Mouse (Mus musculus) lung, postnatal 0 days (tissue): ENCODE data around the gene Igsf8. TPM values are rescaled to one million over a fixed set of nuclear protein-coding genes. Genes with fewer than 3 reads are reported as not detected.

Experiments
- ATAC-seq: fragments of 200-750 bp; cut with Nextera tagmentation; 2 replicates; pipeline ENCODE4 v1.8.0; 2017; ENCODE audit warnings: moderate library complexity
- DNase-seq: peaks from one replicate; pipeline ENCODE4 v3.0.0-alpha.2; 2016; ENCODE audit warnings: low spot score
- H3K27ac ChIP-seq: fragments of 300-500 bp; sonication (generic); 2 replicates; pipeline ENCODE4 v1.5.1; 2014; ENCODE audit warnings: antibody characterized with exemption, mild to moderate bottlenecking, low read length, mixed read lengths
- H3K27me3 ChIP-seq: fragments of 300-500 bp; sonication (generic); replicated peaks from 2 replicates; pipeline ENCODE4 v1.6.1; 2014; ENCODE audit warnings: low read length, mixed read lengths; ENCODE audit not compliant: insufficient read depth
- H3K36me3 ChIP-seq: fragments of 300-500 bp; sonication (generic); 2 replicates; pipeline ENCODE4 v1.6.1; 2014; ENCODE audit warnings: low read length, mixed read lengths; ENCODE audit not compliant: insufficient read depth
- H3K4me1 ChIP-seq: fragments of 300-500 bp; sonication (generic); 2 replicates; pipeline ENCODE4 v1.6.1; 2014; ENCODE audit warnings: antibody characterized with exemption, low read depth, low read length, mixed read lengths; ENCODE audit not compliant: insufficient read depth
- H3K4me2 ChIP-seq: fragments of 300-500 bp; sonication (generic); replicated peaks from 2 replicates; pipeline ENCODE4 v1.6.1; 2014; ENCODE audit warnings: low read depth, mild to moderate bottlenecking, low read length, moderate library complexity, mixed read lengths
- H3K4me3 ChIP-seq: fragments of 300-500 bp; sonication (generic); 2 replicates; pipeline ENCODE4 v1.5.1; 2014; ENCODE audit warnings: low read depth, low read length
- H3K9ac ChIP-seq: fragments of 300-500 bp; sonication (generic); replicated peaks from 2 replicates; pipeline ENCODE4 v1.6.1; 2014; ENCODE audit warnings: low read depth, mild to moderate bottlenecking
- H3K9me3 ChIP-seq: fragments of 300-500 bp; sonication (generic); 2 replicates; pipeline ENCODE4 v1.6.1; 2016; ENCODE audit warnings: low read length, mixed read lengths
- CTCF ChIP-seq: IDR thresholded peaks from 2 replicates; pipeline ENCODE4 v1.5.1; 2016; ENCODE audit warnings: antibody characterized with exemption, mild to moderate bottlenecking
- EP300 ChIP-seq: IDR thresholded peaks from 2 replicates; pipeline ENCODE4 v1.6.1; 2016; ENCODE audit warnings: antibody characterized with exemption, mild to moderate bottlenecking, control low read depth
- WGBS: fragments of 180-500 bp; shearing (Covaris S2); extraction: QIAGEN DNeasy Blood & Tissue Kit; methylation state at CpG from one replicate; pipeline ENCODE4 v1.1.7; 2014; 5-methylcytosine and 5-hydroxymethylcytosine counted together
- polyA plus RNA-seq: library from polyadenylated mRNA; unstranded; fragments of >200 nt; fragmentation: Nextera tagmentation; extraction: Ambion mirVana; gene quantifications from 2 replicates; pipeline ENCODE4 v1.2.1, GENCODE M21; 2015

Gene Igsf8
- polyA plus RNA-seq, 1 experiment from 2014 or later, result 30.0 TPM

DNA sequence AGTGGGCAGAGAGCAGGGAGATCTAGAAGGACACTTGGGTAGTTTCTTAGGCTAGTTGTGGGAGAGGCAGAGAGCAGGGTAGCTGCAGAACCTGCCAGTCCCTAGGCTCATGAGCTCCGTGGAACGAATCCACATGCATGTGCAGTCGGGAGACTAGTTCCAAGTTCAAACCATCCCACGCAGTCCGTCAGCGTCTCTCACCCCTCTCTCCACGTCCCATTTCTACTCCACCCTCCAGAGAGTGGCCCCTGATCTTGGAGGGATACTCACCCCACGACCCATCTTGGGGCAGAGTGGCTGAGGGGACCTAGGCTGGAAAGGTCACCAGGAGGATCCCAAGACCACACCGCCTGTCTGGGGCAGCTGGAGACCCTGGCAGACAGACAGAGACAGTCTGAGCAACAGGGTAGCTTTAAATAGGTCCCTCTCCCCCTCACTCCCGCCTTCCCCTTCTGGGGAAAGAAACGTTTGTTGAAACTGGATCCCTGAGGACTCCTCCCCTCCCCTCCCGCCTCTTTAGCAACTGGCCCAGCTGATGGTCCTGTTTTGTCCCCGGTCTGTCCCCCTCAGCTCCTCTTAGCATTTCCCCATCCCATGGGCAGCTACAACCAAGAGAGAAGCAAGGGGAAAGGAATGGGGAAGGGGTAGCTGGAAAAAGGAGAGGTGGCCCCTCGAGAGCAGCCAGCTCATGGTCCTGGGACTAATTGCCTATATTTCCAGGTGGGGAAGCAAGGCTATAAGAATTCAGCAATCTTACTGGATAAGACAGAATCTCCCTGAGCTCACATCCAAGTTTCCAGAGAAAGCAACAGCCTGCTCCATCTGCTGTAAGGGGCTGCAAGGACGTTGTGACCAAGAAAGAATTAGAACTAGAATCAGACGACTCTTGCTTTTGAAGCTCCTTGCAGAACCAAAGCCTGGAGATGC, 36.4 kb downstream of the Igsf8 start, which contains the start of gene Atp1a2:
Gene Atp1a2, minus strand, starts transcription at position 454 of the 927 bp plus-strand sequence.
- Histone ChIP-seq H3K4me2 (peak within 1 kb of the TSS; percentile 43), H3K4me3 (peak within 1 kb of the TSS; percentile 35), H3K36me3 (no peaks in the 10 kb centered on the region), H3K9ac (no peak within 1 kb of the TSS), H3K9me3 (no peaks in the 10 kb centered on the region), H3K27me3 (no peaks in the 10 kb centered on the region), H3K27ac (peak within 1 kb of the TSS; percentile 54), H3K4me1 (peaks cover 4% of the 10 kb centered on the region; the same call in 1 of the 2 replicates)
- 9% methylated on average over 16 of the region's 16 CpGs for WGBS
- DNase-seq (peak; percentile 89), ATAC-seq (peak; percentile 71)
- no peak for TF ChIP-seq EP300
- no peak for TF ChIP-seq CTCF

DNA sequence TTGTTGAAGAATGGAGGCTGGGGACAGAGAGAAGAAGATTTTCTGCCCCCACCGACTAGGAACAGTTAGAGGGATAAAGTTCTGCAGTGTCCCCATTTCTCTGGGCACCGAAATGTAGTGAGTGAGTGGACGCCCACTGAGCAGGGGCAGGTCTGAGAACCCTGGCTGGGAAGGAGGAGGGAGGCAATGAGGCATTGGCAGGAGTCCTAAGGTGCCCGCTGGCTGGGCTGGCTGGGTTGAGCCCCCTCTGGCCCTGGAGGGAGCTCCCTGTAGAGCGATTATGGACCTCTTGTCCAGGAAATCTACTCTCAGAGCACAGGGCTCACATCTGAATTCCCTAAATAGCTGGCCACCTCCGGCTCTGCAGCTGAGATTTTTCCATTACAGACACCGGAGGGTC, 38.1 kb downstream of the Igsf8 start:
- ATAC-seq (no peak), DNase-seq (no peak)
- Histone ChIP-seq H3K4me1 (peaks cover 4% of the 10 kb centered on the region; the same call in 1 of the 2 replicates), H3K4me2 (no peak overlapping the region), H3K27ac (no peak overlapping the region), H3K36me3 (no peaks in the 10 kb centered on the region), H3K4me3 (no peak overlapping the region), H3K27me3 (no peaks in the 10 kb centered on the region), H3K9me3 (no peaks in the 10 kb centered on the region), H3K9ac (no peak overlapping the region)
- 68% methylated on average over 7 of the region's 7 CpGs for WGBS
- TF ChIP-seq CTCF, result no peak
- TF ChIP-seq EP300, result no peak

DNA sequence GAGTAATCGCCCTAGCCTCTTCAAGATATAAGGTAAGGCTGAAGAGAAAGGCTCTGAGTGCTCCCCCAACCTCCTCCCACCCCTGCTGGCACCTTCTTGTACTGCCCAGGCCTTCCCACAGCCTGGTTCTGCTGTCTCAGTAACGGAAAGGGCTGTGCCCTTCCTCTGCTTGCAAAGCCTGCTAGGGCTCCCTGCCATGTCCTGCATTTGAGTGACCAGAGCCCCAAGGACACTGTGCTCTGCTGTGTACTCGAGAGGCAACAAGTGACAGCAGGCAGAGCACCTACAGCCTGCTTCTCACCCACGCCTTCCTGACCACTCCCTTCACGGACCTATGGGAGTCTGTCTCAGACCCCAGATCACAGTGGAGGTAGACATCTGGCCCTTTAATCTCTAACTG, 38.8 kb downstream of the Igsf8 start:
- Histone ChIP-seq H3K4me3 (no peak overlapping the region), H3K9me3 (no peaks in the 10 kb centered on the region), H3K36me3 (no peaks in the 10 kb centered on the region), H3K27me3 (no peaks in the 10 kb centered on the region), H3K9ac (no peak overlapping the region), H3K4me1 (peaks cover 4% of the 10 kb centered on the region; the same call in 1 of the 2 replicates), H3K27ac (no peak overlapping the region), H3K4me2 (no peak overlapping the region)
- no peak for DNase-seq
- no peak for ATAC-seq
- 67% methylated on average over 5 of the region's 5 CpGs for WGBS
- TF ChIP-seq CTCF (peak; percentile 17), EP300 (no peak)

DNA sequence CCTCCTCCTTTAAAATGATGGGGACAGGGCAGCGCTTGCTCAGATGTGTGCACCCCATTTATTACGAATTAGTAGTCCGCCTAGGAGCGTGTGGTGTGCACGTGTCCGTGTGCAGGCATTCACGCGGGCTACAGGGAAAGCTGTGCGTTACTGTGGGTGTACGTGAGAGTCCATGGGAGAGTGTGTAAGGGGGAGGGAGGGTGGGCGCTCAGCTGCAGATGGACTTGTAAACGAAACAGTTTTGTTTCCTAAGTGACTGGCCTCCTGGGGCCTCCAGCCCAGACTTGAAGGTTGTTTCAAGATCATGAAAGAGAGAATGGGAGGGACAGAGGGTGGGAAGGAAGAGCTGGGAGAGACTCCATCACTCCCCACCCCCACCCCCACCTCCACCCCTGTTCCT, 39.7 kb downstream of the Igsf8 start:
- Histone ChIP-seq H3K4me2 (no peak overlapping the region), H3K4me3 (no peak overlapping the region), H3K27ac (no peak overlapping the region), H3K9ac (no peak overlapping the region), H3K36me3 (no peaks in the 10 kb centered on the region), H3K9me3 (no peaks in the 10 kb centered on the region), H3K27me3 (no peaks in the 10 kb centered on the region), H3K4me1 (peaks cover under 1% of the 10 kb centered on the region; the same call in 1 of the 2 replicates)
- no peak for TF ChIP-seq CTCF
- TF ChIP-seq EP300, result no peak
- 46% methylated on average over 12 of the region's 12 CpGs for WGBS
- ATAC-seq (no peak), DNase-seq (no peak)

DNA sequence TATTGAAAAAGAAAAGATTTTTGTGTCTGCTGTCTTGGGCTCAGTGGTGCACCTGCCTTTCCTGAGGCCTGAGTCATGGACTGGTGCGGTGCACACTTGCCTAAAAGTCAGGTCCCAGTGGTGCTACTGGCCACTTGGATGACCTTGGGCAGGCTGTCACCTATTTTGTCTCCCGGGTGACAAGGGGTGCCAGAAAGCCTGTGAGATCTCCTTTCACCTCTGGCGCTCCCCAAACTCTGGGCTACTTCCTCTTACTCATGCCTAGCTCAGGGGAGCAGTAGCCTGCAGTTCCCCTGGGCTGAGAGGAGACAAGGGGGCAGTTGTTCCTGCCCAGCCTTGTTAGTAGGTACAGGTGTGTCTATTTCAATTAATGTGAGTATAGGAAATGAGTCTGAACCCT, 40.9 kb downstream of the Igsf8 start:
- H3K4me2 ChIP-seq, result no peak overlapping the region

DNA sequence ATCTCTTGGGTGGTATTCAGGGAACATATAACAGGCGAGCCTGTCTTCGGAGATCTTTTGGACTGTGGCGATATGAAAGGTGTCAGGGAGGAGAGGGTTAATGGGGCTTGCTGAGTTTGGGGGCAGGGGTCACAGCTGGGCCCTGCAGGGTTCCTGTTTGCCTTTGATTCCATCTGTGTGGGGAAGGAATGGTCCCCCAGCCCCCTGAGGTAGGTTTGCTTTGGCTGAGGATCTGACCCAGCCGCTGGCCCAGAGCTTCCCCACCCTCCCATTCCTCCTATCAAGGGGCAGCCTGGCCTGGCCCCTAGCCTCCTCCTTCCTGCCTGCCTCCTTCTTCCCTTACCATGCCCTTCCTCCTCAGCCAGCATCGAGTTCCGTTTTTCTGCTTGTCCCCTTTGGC, 41.4 kb downstream of the Igsf8 start:
- 30% methylated on average over 6 of the region's 6 CpGs for WGBS
- Histone ChIP-seq H3K9ac (no peak overlapping the region), H3K4me2 (no peak overlapping the region), H3K27ac (no peak overlapping the region), H3K4me3 (no peak overlapping the region), H3K27me3 (no peaks in the 10 kb centered on the region), H3K9me3 (no peaks in the 10 kb centered on the region), H3K36me3 (no peaks in the 10 kb centered on the region), H3K4me1 (no peaks in the 10 kb centered on the region)
- no peak for TF ChIP-seq CTCF
- TF ChIP-seq EP300, result no peak
- DNase-seq (no peak), ATAC-seq (no peak)

More for the DNA sequence above, 40.9 kb downstream of the Igsf8 start:
- no peak overlapping the region for H3K4me3 ChIP-seq
- no peaks in the 10 kb centered on the region for H3K4me1 ChIP-seq
- TF ChIP-seq EP300 (no peak), CTCF (no peak)
- no peaks in the 10 kb centered on the region for H3K27me3 ChIP-seq
- ATAC-seq (no peak), DNase-seq (no peak)
- H3K27ac ChIP-seq, result no peak overlapping the region
- H3K9me3 ChIP-seq, result no peaks in the 10 kb centered on the region
- 53% methylated on average over 3 of the region's 3 CpGs for WGBS
- H3K36me3 ChIP-seq, result no peaks in the 10 kb centered on the region
- H3K9ac ChIP-seq, result no peak overlapping the region
